Mouse (Mus musculus) heart, embryonic 15.5 days (tissue): Measurements from ENCODE around the gene Olfr1049. TPM values are rescaled to one million over a fixed set of nuclear protein-coding genes. Genes with fewer than 3 reads are reported as not detected.
"Not testable (repeated sequence)": the region's sequence is repeated elsewhere in the genome, so short reads cannot be mapped to it uniquely, and the experiment has no call there.

Source experiments
- ATAC-seq: fragments of 200-750 bp; cut with Nextera tagmentation; replicated peaks from 2 replicates; pipeline ENCODE4 v1.8.0; 2017; ENCODE audit warnings: low read depth, moderate TSS enrichment; ENCODE audit not compliant: insufficient number of reproducible peaks, insufficient read depth, low FRiP score
- H3K27ac ChIP-seq: fragments of 300-500 bp; sonication (generic); 2 replicates; pipeline ENCODE4 v1.5.1; 2015; ENCODE audit warnings: mild to moderate bottlenecking, inconsistent platforms
- H3K27me3 ChIP-seq: fragments of 300-500 bp; sonication (generic); 2 replicates; pipeline ENCODE4 v1.6.1; 2015; ENCODE audit warnings: inconsistent platforms
- H3K36me3 ChIP-seq: fragments of 300-500 bp; sonication (generic); 2 replicates; pipeline ENCODE4 v1.6.1; 2015; ENCODE audit warnings: mild to moderate bottlenecking, inconsistent platforms
- H3K4me1 ChIP-seq: fragments of 300-500 bp; sonication (generic); replicated peaks from 2 replicates; pipeline ENCODE4 v1.6.1; 2015; ENCODE audit warnings: inconsistent platforms
- H3K4me2 ChIP-seq: fragments of 300-500 bp; sonication (generic); 2 replicates; pipeline ENCODE4 v1.6.1; 2015; ENCODE audit warnings: inconsistent platforms, mild to moderate bottlenecking, moderate library complexity
- H3K4me3 ChIP-seq: fragments of 300-500 bp; sonication (generic); 2 replicates; pipeline ENCODE4 v1.5.1; 2015; ENCODE audit warnings: mild to moderate bottlenecking, inconsistent platforms
- H3K9ac ChIP-seq: fragments of 300-500 bp; sonication (generic); 2 replicates; pipeline ENCODE4 v1.6.1; 2015; ENCODE audit warnings: mild to moderate bottlenecking, inconsistent platforms
- H3K9me3 ChIP-seq: fragments of 300-500 bp; sonication (generic); replicated peaks from 2 replicates; pipeline ENCODE4 v1.6.1; 2016; ENCODE audit warnings: inconsistent platforms
- WGBS: fragments of 180-500 bp; shearing (Covaris S2); methylation state at CpG from one replicate; pipeline ENCODE4 v1.1.7; 2015; ENCODE audit warnings: mixed read lengths; 5-methylcytosine and 5-hydroxymethylcytosine counted together
- polyA plus RNA-seq: library from polyadenylated mRNA; unstranded; fragments of >200 nt; fragmentation: Nextera tagmentation; extraction: Ambion mirVana; gene quantifications from 2 replicates; pipeline ENCODE4 v1.2.1, GENCODE M21; 2015

The Olfr1049 gene
- not detected in 2 replicates for polyA plus RNA-seq

GRCm38 (mm10) chr2:86258228-86258627, at the start of gene Olfr1049:
Olfr1049 (minus strand) TSS chr2:86258328.
- H3K4me3 ChIP-seq, H3K36me3 ChIP-seq, H3K9ac ChIP-seq, ATAC-seq, H3K27ac ChIP-seq, H3K4me2 ChIP-seq, H3K4me1 ChIP-seq, H3K27me3 ChIP-seq, H3K9me3 ChIP-seq: not testable (repeated sequence)

- no peak within 1 kb of the TSS for H3K4me2 ChIP-seq
- no peak within 1 kb of the TSS for H3K27ac ChIP-seq
- H3K4me3 ChIP-seq: no peak within 1 kb of the TSS
- no peaks in the 10 kb centered on the region for H3K4me1 ChIP-seq
- H3K9me3 ChIP-seq: no peaks in the 10 kb centered on the region
- ATAC-seq: no peak
- no peak within 1 kb of the TSS for H3K9ac ChIP-seq
- H3K36me3 ChIP-seq: no peaks in the 10 kb centered on the region
- H3K27me3 ChIP-seq: no peaks in the 10 kb centered on the region
These were observed 34.0 kb upstream of the Olfr1049 start, which contains the start of gene Olfr1052 for GRCm38 (mm10) chr2:86292155-86292554. Olfr1052 (plus strand) TSS chr2:86292455.

GRCm38 (mm10) chr2:86278988-86279387, 20.9 kb upstream of the Olfr1049 start, which contains the start of gene Olfr1051:
Olfr1051 (minus strand) TSS chr2:86279088.
- not testable (repeated sequence) for H3K4me2 ChIP-seq, H3K4me1 ChIP-seq, H3K27me3 ChIP-seq, H3K9ac ChIP-seq, H3K36me3 ChIP-seq, H3K27ac ChIP-seq, ATAC-seq, H3K4me3 ChIP-seq, H3K9me3 ChIP-seq

- no peaks in the 10 kb centered on the region for H3K9me3 ChIP-seq
- no peak within 1 kb of the TSS for H3K27ac ChIP-seq
- H3K4me1 ChIP-seq: no peaks in the 10 kb centered on the region
- no peak for ATAC-seq
- H3K9ac ChIP-seq: no peak within 1 kb of the TSS
- no peaks in the 10 kb centered on the region for H3K36me3 ChIP-seq
- H3K27me3 ChIP-seq: no peaks in the 10 kb centered on the region
- no peak within 1 kb of the TSS for H3K4me3 ChIP-seq
- H3K4me2 ChIP-seq: no peak within 1 kb of the TSS
These were observed 17.9 kb downstream of the Olfr1049 start, which contains the start of gene Olfr1048 for GRCm38 (mm10) chr2:86240189-86240588. Olfr1048 (minus strand) TSS chr2:86240289.

- H3K9me3 ChIP-seq: no peaks in the 10 kb centered on the region
- H3K27me3 ChIP-seq: no peaks in the 10 kb centered on the region
- no peak within 1 kb of the TSS for H3K27ac ChIP-seq
- H3K36me3 ChIP-seq: no peaks in the 10 kb centered on the region
- no peak within 1 kb of the TSS for H3K4me3 ChIP-seq
- no peak for ATAC-seq
- 89% methylated on average over 1 of the region's 1 CpGs for WGBS
- H3K4me1 ChIP-seq: no peaks in the 10 kb centered on the region
- no peak within 1 kb of the TSS for H3K4me2 ChIP-seq
- no peak within 1 kb of the TSS for H3K9ac ChIP-seq
These were observed 26.8 kb downstream of the Olfr1049 start, which contains the start of gene Olfr1047 for GRCm38 (mm10) chr2:86231301-86231700. Olfr1047 (minus strand) TSS chr2:86231401.

- Histone ChIP-seq H3K27ac (no peak within 1 kb of the TSS), H3K9me3 (no peaks in the 10 kb centered on the region), H3K4me3 (no peak within 1 kb of the TSS), H3K9ac (no peak within 1 kb of the TSS), H3K27me3 (no peaks in the 10 kb centered on the region), H3K4me1 (no peaks in the 10 kb centered on the region), H3K4me2 (no peak within 1 kb of the TSS), H3K36me3 (no peaks in the 10 kb centered on the region)
- 57% methylated on average over 2 of the region's 2 CpGs for WGBS
- ATAC-seq: no peak
These were observed 38.9 kb downstream of the Olfr1049 start, which contains the start of gene Olfr1046 for GRCm38 (mm10) chr2:86219214-86219613. Olfr1046 (minus strand) TSS chr2:86219314.

Other genes with a start within 250 kb of the Olfr1049 start
- gene Olfr1033, start 237.7 kb downstream of the Olfr1049 start, polyA plus RNA-seq: 7.7 and 9.0 TPM in 2 replicates
- gene Olfr1034, start 212.5 kb downstream of the Olfr1049 start, polyA plus RNA-seq: 0.04 and 0.11 TPM in 2 replicates
- gene Olfr1036, start 184.3 kb downstream of the Olfr1049 start, polyA plus RNA-seq: not detected in 2 replicates
- not detected in 2 replicates for gene Olfr1037, start 170.9 kb downstream of the Olfr1049 start, polyA plus RNA-seq
- not detected in 2 replicates for gene Olfr1039, start 122.4 kb downstream of the Olfr1049 start, polyA plus RNA-seq
- not detected in 2 replicates for gene Olfr1040, start 111.6 kb downstream of the Olfr1049 start, polyA plus RNA-seq
- gene Olfr1042, start 96.5 kb downstream of the Olfr1049 start, polyA plus RNA-seq: not detected in 2 replicates
- gene Olfr1043, start 90.8 kb downstream of the Olfr1049 start, polyA plus RNA-seq: not detected in 2 replicates
- gene Olfr1044, start 80.5 kb downstream of the Olfr1049 start, polyA plus RNA-seq: not detected in 2 replicates
- gene Olfr52, start 72.6 kb downstream of the Olfr1049 start, polyA plus RNA-seq: not detected in 2 replicates
- not detected in 2 replicates for gene Olfr1045, start 55.3 kb downstream of the Olfr1049 start, polyA plus RNA-seq
- gene Olfr1046, start 39.0 kb downstream of the Olfr1049 start, polyA plus RNA-seq: not detected in 2 replicates
- not detected in 2 replicates for gene Olfr1047, start 26.9 kb downstream of the Olfr1049 start, polyA plus RNA-seq
- not detected in 2 replicates for gene Olfr1048, start 18.0 kb downstream of the Olfr1049 start, polyA plus RNA-seq
- gene Olfr1051, start 20.8 kb upstream of the Olfr1049 start, polyA plus RNA-seq: not detected in 2 replicates
- not detected in 2 replicates for gene Olfr1052, start 34.1 kb upstream of the Olfr1049 start, polyA plus RNA-seq
- not detected in 2 replicates for gene Olfr1053, start 57.0 kb upstream of the Olfr1049 start, polyA plus RNA-seq
- not detected in 2 replicates for gene Olfr1054, start 77.1 kb upstream of the Olfr1049 start, polyA plus RNA-seq
- not detected in 2 replicates for gene Olfr1055, start 92.0 kb upstream of the Olfr1049 start, polyA plus RNA-seq
- not detected in 2 replicates for gene Olfr1056, start 104.1 kb upstream of the Olfr1049 start, polyA plus RNA-seq
- gene Olfr1057, start 120.1 kb upstream of the Olfr1049 start, polyA plus RNA-seq: not detected in 2 replicates
- not detected in 2 replicates for gene Olfr1058, start 130.2 kb upstream of the Olfr1049 start, polyA plus RNA-seq
- not detected in 2 replicates for gene Olfr1061, start 155.7 kb upstream of the Olfr1049 start, polyA plus RNA-seq
- gene Olfr1062, start 168.4 kb upstream of the Olfr1049 start, polyA plus RNA-seq: not detected in 2 replicates
- gene Olfr1065, start 192.3 kb upstream of the Olfr1049 start, polyA plus RNA-seq: not detected in 2 replicates
- not detected in 2 replicates for gene Olfr1066, start 197.9 kb upstream of the Olfr1049 start, polyA plus RNA-seq
- gene Olfr228, start 229.1 kb upstream of the Olfr1049 start, polyA plus RNA-seq: not detected in 2 replicates